Mouse (Mus musculus) retina, postnatal 1 day (tissue): ENCODE results near the gene Gm45717.

Experiments
- DNase-seq: peaks from one replicate; pipeline ENCODE4 v3.0.0-alpha.2; 2012

Gm45717 gene

GRCm38 (mm10) chr7:140902036-140902875 lies 53.5 kb downstream of the Gm45717 start:
- no peak for DNase-seq

GRCm38 (mm10) chr7:140900220-140900619 lies 55.5 kb downstream of the Gm45717 start, which contains the start of gene Cox8b:
Gene Cox8b, minus strand, starts transcription at chr7:140900446.
- no peak for DNase-seq
